Mouse (Mus musculus): ENCODE measurements around the gene Slc17a7.
A peak's percentile ranks its signal among the peaks of the same experiment; 100 is the strongest.
"Not testable (repeated sequence)": the region's sequence is repeated elsewhere in the genome, so short reads cannot be mapped to it uniquely, and the experiment has no call there.

Slc17a7 gene

DNA sequence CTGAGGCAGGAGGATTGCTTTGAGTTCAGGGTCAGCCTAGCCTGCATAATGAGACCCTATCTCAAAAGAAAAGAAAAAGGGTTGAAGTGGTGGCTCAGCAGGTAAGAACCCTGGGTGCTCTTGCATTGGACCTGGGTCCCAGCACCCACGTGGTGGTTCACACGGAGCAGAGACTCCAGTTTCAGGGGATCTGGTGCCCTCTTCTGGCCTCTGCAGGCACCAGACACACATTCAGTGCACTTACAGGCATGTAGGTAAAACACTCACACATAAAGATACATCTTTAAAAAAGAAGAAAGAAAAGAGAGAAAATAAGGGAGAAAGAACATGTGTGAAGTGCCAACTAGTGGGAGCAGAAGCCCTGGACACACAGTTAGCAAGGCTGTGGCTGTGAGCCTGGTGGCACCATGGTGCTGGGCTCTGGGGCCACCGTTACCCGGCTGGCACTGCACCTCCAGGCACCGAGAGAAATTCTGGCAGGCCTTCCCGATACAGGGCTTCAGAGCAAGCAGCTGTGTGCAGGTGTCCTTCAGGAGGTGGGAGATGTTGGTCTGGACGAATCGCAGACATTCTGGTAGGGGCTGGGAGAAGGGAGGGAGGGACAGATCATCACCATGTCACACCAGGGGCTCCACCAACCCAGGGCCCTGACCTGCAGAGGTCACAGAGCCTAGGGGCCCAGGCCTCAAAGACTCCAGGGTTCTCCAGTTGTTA, 30.1 kb upstream of the Slc17a7 start:
- no peak for DNase-seq (ENCODE audit: low spot score)

DNA sequence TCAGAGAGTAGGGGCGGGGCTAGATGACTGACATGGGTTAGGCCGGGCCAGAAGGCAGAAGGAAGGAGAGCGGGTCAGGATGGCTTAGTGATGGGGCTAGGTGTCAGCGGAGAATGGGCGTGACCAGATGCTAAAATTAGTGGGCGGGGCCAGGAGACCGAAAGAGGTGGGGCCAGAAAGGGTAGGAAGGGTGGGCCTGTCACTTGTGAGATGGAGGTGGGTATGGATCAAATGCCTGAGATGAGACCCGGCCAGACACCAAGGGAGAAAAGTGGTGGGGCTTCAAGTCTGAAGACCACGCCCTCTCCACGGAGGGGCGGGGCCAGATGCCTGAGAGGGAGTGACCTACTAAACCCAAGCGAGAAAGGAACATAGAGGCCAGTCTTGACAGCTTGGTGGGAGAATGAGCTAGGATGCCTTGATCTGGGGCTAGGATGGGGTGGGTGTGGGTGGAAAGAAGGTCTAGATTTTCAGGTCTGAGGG, 29.2 kb upstream of the Slc17a7 start:
- no peak for DNase-seq (ENCODE audit: low spot score)

DNA sequence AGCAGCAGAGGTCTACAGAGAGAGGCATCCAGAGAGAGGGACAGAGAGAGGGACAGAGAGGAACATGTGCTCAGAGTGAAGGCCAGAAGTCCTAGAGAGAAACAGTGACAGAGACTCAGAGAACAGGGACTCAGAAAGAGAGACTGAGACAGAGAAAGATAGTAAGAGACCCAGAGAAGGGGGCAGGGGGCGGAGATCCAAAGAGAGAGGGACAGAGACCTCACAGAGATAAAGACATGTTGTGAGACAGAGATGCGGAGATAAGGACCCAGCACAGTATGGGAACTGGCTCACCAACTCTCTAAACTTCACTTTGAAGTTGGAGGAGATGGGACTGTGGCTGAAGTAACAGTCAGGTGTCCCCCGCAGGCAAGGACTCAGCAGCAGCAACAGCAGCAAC, 28.4 kb upstream of the Slc17a7 start:
- no peak for DNase-seq (ENCODE audit: low spot score)

DNA sequence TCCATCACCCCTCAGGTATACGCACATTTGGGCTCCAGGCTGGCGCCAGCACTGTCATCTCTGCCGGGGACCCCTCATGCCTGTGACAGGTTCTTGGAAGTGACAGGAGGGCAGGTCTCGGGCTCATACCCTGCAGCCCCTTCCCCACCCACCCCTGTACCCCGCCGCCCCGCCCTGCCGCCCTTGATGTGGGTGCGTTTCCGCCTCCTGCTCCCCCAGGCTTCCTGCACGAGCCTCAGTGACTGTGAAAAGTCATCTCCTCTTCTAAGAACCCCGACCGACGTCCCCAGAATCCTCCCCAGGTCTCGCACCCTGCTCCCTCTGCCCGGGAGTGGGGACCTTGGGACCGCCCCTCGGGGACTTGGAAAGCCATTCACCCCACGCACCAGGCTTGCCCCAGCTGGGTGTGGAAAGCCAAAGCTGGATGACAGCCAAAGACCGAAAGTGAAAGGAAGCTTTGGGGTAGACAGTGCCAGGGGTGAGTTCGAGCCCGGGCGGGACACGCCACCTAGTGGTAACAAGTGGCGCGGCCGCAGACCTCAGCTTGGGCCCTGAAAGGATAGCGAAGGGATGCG, 27.7 kb upstream of the Slc17a7 start, which contains the start of the genes Gm45713 and Flt3l:
Gene Gm45713, minus strand, starts transcription at position 239 of the 575 bp plus-strand sequence.
Gene Flt3l, minus strand, starts transcription at position 440 of the 575 bp plus-strand sequence.
- peak; percentile 86 for DNase-seq (ENCODE audit: low spot score)

DNA sequence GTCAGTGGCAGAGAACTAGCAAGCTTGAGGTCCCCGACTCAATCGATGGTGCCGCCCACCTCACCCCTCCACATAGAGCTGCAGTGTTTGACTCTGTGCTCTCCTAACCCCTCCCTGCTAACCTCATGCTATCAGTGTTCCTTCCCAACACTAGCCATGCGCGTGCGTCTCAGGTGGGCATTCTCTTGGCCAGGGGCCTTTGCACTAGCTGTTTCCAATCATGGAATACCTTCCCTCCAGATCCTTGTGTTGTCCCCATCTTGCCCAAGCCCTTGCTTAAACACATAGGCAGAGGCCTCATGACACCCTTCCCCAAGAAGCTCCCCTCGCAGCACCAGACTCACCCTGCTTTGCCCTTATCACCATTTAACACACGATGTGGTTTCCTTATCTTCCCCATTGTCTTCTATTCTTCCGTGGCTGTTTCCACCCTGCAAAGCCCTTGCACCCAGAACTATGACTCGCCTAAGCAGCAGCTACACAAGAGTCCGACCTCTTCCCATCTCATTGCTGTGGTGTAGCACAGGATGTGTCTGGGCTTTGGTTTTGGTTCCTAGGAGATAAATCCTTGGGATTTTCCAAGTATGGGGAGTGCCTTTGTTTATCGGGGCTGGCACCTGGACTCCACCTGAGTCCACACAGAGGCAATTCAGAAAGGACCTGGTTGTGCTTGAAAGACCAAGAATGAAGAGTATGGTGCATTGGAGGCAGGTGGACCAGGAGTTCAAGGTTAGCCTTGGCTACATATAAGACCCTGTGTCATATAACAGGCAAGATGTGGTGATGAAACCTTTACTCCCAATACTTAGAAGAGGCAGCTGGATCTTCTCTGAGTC, 26.4 kb upstream of the Slc17a7 start:
- no peak for DNase-seq (ENCODE audit: low spot score)

DNA sequence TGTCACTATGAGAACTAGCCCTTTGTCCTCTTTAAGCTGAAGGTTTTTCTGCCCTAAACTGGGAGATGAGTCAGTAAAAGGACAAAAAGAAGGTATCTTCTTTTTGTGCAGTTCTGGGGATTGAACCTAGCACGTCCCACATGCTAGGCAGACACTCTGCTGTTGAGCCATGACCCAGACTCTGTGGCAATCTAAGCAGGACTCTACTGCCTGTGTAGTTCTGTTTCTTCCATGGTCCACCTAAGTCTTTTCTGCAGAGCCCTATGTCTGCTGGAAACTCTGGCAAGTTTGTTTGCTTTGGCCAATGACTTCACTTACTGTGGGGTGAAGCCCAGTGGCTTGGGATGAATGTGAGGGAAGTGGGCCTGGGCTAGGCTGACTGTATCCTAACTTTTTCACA, 25.3 kb upstream of the Slc17a7 start:
- DNase-seq (ENCODE audit: low spot score), result no peak

DNA sequence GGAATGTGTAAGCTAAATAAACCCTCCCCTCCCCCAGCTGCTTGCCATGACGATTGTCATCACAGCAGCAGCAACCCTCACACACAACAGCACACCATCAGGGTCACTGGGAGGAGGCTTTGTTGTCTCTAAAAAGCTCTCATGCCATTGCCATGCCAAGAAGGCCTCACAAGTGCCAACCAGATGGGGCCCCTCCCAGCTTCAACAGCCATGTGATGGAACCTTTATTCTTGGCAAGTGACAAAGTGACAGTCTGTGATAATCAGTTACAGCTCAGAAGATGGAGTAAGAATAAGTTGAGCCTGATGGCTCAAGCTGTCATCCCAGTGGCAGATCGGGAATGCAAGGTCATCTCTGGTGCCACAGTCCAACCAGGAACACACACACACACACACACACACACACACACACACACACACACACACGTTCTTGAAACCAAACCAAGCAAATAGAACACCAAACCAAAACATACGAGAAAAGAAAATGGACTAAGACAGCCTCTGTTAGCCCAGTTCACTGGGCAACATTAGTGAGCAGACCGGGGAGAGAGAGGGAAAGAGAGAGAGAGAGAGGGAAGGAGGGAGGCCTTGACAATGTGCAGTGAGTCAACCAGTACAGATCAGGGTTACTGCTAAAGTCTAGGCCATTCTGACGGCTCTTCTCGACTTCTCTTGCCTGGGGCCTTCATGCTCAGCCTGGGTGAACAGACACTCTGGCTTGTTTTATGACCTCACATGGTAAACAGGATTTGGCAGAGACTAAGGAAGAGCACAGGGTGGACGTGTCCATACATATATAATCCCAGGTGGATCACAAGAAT, 23.6 kb upstream of the Slc17a7 start:
- no peak for DNase-seq (ENCODE audit: low spot score)

DNA sequence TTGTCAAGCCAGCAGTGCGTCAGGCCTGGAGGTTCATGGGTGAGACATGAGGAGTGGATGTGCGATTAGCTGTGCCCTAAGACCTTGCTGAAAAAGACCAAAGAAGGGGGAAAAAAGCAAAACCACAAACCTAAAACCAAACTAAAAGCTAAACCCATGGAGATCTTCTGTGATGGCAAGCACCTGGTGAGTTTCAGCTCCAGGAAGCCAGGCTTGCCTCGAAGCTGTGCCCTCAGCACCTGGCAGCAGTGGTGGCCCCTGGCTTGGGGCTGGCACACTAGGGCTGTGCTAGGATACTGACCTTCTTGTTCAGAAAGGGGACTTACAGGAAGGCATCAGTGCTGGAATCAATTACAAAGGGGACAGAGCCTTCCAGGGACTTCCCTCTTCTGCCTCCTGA, 22.4 kb upstream of the Slc17a7 start:
- no peak for DNase-seq (ENCODE audit: low spot score)

DNA sequence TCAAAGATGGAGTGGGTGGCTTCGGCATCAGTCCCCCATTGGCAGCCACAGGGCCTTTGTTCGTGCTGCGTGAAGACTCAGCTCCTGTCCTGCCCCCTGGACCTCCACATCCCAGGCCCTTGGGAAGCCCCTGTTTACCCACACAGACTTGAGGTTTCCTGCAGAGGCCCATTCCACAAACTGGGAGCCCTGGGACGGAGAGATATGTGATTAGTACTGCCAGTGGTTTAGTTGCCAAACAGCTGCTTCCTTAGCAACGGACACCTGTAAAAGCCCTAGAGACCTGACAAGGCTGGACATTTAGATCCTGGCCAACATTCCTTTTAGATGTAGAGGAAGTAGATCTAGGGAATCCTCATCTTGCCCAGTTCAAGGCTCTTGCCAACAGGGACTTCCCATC, 21.8 kb upstream of the Slc17a7 start:
- no peak for DNase-seq (ENCODE audit: low spot score)

DNA sequence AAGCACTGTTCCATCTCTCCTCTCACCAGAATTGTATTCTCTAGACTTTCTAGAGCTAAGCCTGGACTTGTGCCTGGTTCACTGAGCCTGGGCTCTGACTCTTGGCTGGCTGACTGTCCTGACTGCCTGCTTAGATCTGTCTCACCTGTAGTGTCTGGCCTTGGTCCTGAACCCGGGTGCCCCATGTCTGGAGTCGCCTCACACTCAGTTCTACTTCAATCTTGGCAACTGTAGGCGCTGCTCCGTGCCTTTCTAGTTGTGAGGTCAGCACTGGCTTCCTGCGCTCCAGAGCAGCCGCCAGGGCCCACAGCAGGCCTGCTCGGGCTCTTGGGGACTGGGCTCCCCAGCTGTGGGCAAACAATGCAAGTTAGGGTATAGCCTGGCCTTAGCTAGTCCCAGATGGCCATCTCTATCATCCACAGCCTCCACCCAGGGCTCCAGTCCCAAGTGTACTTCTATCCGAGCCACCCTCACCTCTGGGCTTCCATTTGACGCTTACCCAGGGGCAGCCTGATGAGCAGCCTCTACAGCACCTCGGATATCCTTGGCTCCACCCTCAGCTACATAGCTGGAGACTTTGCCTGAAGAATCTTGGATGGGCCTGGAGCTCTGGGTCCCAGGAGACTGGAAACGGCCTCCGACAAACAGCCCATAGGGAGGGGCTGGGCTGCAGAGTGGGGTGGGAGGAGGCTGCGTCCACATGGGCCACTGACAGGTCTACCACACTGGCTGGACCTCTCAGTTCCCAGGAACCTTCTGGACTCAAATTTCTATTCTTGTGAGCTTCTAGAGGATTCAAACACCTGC, 19.2 kb upstream of the Slc17a7 start:
- no peak for DNase-seq (ENCODE audit: low spot score)

DNA sequence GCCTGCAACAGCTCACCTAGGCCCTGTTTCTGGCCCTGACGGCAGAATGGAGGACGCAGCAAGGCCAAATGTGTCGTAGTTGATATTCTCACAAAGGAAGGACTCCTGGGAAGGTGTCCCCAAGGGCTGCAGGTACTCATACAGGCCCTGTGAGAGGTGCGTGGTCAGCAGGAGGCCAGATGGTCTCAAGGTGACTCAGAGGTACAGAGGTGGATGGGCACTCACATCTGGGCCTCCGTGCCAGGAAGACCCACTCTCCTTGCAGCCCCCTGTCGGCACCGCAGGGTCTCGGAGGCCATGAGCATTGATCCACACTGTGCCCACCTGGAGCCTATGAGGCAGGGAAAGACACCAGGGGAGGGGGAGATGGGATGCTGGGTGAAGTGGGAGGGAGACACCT, 18.3 kb upstream of the Slc17a7 start:
- no peak for DNase-seq (ENCODE audit: low spot score)

DNA sequence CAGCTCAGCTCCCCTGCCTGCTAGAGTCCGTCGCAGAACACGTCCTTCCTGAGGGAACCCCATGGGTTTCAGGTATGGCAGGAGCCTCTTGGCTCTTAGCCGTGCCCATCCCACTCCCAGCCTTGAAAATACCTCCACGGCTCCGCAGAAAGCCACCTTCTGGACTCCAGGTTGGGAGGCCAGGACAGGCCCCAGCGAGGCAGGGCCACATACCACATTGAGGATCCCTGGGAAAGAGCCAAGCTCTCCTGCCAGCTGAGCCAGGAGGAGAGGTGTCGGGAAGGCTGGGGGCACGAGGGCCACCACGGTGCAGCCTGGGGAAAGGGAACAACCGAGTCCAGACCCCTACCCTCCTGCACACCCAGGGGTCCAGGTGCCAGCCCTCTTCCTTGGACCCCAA, 16.5 kb upstream of the Slc17a7 start:
- no peak for DNase-seq (ENCODE audit: low spot score)

DNA sequence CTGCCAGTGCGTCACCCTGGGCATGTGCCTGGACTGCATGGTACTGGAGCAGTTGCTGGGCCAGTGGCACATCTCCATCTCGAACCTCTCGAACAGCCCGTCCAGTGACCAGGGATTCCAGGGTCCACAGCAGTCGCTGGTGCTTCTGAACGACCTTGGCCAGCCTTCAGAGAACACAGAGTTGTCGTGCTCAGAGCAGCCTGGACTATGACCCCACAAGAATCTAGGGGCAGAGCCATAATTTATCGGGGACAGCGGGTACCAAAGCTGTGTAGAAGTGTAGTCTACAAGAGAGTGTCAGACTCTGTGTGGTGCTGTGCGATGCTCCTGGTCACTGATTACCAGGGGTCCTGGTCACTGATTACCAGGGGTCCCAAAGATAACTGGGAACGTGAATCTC, 15.8 kb upstream of the Slc17a7 start:
- DNase-seq (ENCODE audit: low spot score), result no peak

DNA sequence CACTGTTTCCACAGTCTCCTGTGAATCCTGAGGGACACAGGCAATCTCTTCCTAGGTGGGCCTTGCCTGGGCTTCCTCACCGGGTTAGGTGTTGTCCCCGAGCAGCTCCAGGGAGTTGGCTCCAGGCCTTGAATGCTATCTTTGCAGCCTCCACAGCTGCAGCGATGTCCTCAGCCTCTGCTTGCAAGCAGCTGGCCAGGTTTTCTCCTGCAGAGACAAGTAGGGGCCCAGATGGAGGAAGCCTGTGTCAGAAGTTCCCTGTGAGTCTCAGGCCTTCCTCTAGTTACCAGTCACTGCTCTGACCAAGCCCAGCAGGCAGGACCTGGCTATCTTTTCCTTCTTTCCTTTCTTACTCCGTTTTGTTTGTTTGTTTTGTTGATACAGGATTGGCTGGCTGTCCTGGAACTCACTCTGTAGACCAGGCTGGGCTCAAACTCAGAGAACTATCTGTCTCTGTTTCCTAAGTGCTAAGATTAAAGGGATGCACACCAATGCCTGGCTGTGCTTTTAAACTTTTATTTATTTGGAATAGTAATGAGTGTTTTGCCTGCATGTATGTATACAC, 15.1 kb upstream of the Slc17a7 start:
- DNase-seq (ENCODE audit: low spot score), result no peak

DNA sequence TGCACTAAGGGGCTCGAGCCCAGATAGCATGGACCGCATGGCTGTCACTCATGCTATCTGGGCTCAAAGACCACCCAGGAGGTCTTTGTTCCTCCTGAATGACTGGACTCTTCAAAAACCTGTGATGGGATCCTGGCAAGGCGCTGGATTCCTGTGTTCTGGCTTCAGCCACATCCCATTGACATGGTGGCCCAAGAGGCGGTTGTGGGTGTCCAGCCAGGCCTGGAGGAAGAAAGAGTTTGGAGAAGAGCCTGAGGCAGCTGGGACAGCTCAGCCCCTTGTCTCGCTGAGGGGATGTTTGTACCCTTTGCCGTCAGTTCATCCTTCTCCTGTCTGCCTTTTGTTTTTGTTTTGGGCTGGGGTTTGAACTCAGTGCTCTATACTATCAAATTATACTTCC, 14.2 kb upstream of the Slc17a7 start:
- DNase-seq (ENCODE audit: low spot score), result no peak

DNA sequence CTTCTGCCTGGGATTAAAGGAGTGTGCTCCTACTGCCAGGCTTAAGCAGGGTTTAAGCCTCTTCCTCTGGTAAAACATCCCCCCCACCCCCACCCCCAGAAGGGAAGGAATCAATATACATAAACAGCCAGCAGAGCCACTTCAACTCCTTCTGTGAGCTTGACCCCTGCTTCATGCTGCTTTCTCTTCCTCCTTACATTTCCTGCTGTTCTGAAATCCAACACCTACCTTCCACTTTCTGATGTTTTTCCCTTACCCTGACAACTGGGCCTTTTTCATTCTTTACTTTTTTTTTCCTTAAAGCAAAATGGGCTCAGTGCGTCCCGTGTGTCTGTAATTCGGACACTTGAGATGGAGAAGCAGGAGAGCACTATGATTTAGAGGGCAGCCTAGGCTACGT, 13.4 kb upstream of the Slc17a7 start:
- DNase-seq (ENCODE audit: low spot score), result no peak

DNA sequence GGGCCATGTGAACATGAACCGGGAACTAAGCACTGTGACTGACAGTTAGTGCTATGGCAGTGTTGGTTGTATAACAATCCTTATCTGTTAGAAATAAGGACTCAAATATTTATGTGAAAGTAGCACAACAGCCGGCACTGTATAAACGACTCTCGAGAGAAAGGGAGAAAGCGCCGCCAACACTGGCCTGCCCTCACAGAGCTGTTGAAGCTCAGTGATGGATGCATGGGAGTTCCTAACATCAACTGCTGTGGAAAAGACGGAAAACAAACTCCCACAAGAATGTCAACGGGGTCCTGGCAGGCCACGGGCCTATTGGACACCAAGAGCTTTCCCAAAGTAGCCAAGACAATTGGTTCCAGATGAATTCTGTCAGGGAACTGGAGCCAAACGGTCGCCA, 12.4 kb upstream of the Slc17a7 start:
- no peak for DNase-seq (ENCODE audit: low spot score)

DNA sequence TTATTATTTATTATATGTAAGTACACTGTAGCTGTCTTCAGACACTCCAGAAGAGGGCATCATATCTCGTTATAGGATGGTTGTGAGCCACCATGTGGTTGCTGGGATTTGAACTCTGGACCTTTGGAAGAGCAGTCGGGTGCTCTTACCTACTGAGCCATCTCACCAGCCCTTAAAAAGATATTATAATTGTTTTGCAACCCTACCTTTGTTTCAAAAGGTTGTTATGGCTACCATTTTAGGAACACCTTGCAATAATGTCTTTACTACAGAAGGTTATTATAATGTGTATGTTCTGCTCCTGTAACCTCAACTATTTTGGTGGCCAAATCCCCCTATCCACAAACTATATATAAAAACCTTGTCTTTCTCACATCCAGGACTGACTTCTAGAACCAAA, 10.7 kb upstream of the Slc17a7 start:
- not testable (repeated sequence) for DNase-seq (ENCODE audit: low spot score)

DNA sequence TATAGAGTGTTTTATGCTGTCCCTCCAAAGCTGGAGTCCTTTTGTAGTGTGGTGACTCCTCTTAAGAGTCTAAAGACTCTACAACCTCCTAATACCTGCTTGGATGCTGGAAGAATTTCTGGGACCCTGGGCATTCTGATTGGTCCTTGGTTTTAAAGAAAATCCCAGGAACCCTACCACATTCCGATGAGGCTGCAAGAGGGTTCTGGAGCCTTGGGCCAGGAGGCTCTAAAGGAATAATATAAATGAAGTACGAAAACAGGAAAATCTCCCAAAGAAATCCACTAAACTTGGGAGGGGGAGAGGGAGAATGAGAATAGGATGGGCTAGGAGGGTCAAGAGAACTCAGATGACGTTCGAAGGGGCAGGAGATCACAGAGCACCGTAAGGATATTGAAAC, 10.2 kb upstream of the Slc17a7 start:
- no peak for DNase-seq (ENCODE audit: low spot score)

DNA sequence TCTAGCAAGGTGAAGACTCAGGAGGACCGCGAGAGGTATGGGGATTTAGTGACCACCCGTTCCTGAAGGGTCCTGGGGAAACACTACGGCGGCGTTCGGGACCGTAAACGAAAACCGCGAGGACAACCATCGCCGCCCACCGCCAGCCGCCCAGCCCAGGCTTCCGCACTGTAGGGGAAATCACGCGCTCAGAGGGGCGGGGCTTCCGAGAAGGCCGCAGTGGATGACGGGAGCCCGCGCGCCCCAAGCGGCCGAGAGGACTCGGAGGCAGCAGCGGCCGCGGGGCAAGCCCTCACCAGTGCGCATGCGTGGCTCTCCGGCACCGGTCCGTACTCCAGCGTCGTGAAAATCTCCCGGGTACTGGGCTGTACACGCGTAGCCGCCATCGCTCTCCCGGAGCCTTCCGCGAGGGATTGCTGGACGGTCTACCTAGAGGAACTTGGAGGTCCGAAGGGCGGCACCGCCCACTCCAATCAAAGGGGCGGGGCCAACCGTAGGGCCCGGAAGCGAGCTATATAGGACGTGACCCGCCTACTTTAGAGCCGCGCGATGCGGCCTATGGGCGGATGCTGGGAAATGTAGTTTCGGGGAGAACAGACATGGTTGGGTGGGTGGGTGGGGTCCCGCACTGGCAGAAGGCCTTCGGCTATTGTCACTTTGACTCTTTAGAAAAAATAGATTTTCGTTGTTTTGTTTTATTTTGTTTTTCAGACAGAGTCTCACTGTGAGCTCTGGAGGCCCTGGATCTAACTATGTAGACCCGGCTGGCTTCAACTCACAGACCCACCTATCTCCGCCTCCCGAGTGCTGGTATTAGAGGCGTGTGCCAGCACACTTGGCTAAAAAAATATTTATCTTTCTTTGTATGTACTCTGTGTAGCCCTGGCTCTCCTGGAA, 9.4 kb upstream of the Slc17a7 start, which contains the start of the genes Pih1d1 and Aldh16a1:
Gene Pih1d1, plus strand, starts transcription at position 208 of the 897 bp plus-strand sequence.
Gene Aldh16a1, minus strand, starts transcription at position 489 of the 897 bp plus-strand sequence.
- DNase-seq (ENCODE audit: low spot score), result peak; percentile 99

Data from spleen, adult 12 weeks (tissue).